Mouse (Mus musculus): ENCODE data around the gene Wasf1.

GRCm38 (mm10) chr10:40868081-40868480, 15.2 kb upstream of the Wasf1 start:
- TF ChIP-seq USF1 (IDR thresholded peaks at IDR 0.05; ENCODE audit: low read depth, low read length) (no peak), MAX (IDR thresholded peaks at IDR 0.05; ENCODE audit: low read length) (no peak), POLR2A (IDR thresholded peaks at IDR 0.05; ENCODE audit: control insufficient read depth in 1 of 2, insufficient read depth in 1 of 2, low read depth in 1 of 2, low read length in 2 of 2, poor library complexity in 1 of 2) (no peak), CTCF (IDR thresholded peaks at IDR 0.05 in 2 of 3, conservative IDR thresholded peaks at IDR 0.05 in 1 of 3; ENCODE audit: control insufficient read depth in 1 of 3, insufficient read depth in 1 of 3, low read depth in 2 of 3, low read length in 3 of 3, poor library complexity in 1 of 3, severe bottlenecking in 1 of 3) (no peak), UBTF (IDR thresholded peaks at IDR 0.05; ENCODE audit: borderline replicate concordance, insufficient read depth, low read depth, low read length) (no peak), POLR2AphosphoS5 (IDR thresholded peaks at IDR 0.05; ENCODE audit: borderline replicate concordance, low read depth, low read length) (no peak), CHD2 (IDR thresholded peaks at IDR 0.05; ENCODE audit: low read length) (no peak), TCF12 (IDR thresholded peaks at IDR 0.05; ENCODE audit: low read depth, low read length) (no peak), GATA1 (IDR thresholded peaks at IDR 0.05; ENCODE audit: low read depth, low read length) (no peak), ZC3H11A (IDR thresholded peaks at IDR 0.05; ENCODE audit: low read depth, low read length) (no peak), HCFC1 (IDR thresholded peaks at IDR 0.05; ENCODE audit: low read depth, low read length) (no peak), NELFE (IDR thresholded peaks at IDR 0.05; ENCODE audit: low read depth, low read length) (no peak), EP300 (IDR thresholded peaks at IDR 0.05; ENCODE audit: low read depth in 1 of 2, low read length in 2 of 2) (no peak), SIN3A (IDR thresholded peaks at IDR 0.05; ENCODE audit: low read length) (no peak)

All from MEL (cell line).